Mouse (Mus musculus) neural tube, embryonic 10.5 days (tissue): ENCODE data around the gene Fgd4.
"Not testable (repeated sequence)": the region's sequence is repeated elsewhere in the genome, so short reads cannot be mapped to it uniquely, and the experiment has no call there.

Source experiments
- DNase-seq: peaks from one replicate; pipeline ENCODE4 v3.0.0-alpha.2; 2017; ENCODE audit warnings: low spot score; ENCODE audit errors: extremely low spot score

Fgd4 gene

DNA sequence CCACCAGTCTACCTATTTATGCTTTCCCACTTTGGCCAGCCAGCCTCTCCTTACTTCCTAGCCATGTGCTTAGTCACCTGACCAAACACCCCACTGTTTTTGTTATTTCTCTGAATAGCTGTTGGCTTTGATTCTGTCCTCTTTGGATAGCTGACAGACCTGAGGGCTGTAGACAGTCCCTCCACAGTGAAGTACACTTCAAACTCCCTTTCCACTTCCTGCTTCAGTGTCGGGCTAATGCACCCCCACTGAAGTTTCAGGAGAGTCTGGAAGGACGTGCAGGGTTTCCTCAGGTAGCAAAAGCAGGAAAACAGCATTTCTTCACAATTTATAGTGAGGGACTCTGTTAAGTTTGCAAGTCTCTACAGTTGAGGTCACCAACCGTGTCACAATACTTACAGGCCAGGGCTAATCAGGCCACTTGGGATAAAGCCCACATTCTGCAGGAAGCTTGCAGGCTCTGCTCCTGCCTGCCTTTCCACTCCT is 57.4 kb downstream of the Fgd4 start:
- no peak for DNase-seq

GRCm38 (mm10) chr16:16539396-16539795 is 61.0 kb downstream of the Fgd4 start:
- not testable (repeated sequence) for DNase-seq

GRCm38 (mm10) chr16:16535232-16535631 is 65.1 kb downstream of the Fgd4 start:
- no peak for DNase-seq

GRCm38 (mm10) chr16:16528014-16528413 is 72.3 kb downstream of the Fgd4 start:
- no peak for DNase-seq

GRCm38 (mm10) chr16:16527267-16527666 is 73.1 kb downstream of the Fgd4 start:
- no peak for DNase-seq

DNA sequence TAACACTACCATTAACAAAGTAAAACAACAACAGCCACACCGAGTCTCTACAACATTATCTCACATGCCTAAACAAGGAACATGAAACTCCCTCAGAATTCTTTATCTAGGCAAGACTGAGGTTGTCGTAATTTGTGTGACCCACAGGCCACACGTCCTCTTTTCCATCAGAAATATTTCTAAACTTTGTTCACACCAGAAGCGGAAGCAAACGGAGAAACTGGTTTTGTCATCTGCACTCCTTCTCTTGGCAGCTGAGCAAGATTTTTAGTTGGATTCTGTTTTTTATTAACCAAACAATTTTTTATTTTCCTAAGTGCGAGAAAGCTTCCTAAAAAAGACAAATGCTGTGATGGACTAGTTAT is 73.6 kb downstream of the Fgd4 start:
- no peak for DNase-seq

DNA sequence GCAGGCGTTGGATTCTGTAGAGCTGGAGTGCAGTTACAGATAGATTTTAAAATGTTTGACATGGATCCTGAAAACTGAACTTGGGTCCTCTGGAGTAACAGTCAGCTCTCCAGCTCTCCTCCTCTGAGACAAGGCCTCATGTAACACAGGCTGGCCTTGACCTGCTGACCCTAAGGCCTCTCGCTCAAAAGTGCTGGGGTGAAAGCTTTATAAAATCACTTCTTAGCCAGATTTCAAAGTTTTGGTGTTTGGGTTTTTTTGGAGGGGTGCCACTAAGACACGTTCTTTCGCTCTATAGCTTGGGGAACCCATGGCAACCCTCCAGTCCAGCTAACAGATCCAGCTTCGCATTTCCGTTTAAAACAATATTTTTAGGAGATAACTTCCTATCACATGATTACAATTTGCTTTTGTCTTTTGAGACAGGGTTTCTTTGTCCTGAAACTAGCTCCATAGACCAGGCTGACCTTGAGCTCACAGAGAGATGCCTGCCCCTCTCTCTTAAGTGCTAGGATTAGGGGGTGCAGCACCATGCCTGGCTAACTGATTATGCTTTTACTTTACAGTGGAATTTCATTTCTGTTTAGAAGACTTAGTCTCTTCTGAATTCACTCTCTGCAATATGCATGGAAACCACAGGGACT is 74.1 kb downstream of the Fgd4 start:
- no peak for DNase-seq

GRCm38 (mm10) chr16:16525266-16525904 is 75.0 kb downstream of the Fgd4 start:
- no peak for DNase-seq

- no peak for DNase-seq
These were observed 76.7 kb downstream of the Fgd4 start for GRCm38 (mm10) chr16:16523632-16524031.

GRCm38 (mm10) chr16:16522869-16523268 is 77.5 kb downstream of the Fgd4 start:
- not testable (repeated sequence) for DNase-seq

DNA sequence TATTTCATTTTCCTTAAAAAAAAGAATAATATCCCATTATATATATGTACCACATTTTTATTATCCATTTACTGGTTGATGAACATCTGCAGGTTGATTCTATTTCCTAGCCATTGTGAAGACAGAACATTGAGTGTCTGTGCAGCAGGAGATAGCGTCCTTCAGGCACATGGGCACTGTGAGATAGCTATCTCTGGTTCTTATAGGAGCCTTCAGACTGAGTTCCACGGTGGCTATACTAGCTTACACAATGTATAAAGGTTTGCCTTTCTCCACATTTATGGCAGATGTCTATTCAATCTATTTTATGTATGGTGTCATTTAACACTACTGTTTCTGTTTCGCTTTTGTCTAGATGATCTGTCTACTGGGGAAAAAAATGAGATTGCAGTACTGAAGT is 98.9 kb downstream of the Fgd4 start:
- no peak for DNase-seq

GRCm38 (mm10) chr16:16500926-16501325 is 99.4 kb downstream of the Fgd4 start:
- DNase-seq: no peak

GRCm38 (mm10) chr16:16498798-16499197 is 101.6 kb downstream of the Fgd4 start:
- DNase-seq: no peak

DNA sequence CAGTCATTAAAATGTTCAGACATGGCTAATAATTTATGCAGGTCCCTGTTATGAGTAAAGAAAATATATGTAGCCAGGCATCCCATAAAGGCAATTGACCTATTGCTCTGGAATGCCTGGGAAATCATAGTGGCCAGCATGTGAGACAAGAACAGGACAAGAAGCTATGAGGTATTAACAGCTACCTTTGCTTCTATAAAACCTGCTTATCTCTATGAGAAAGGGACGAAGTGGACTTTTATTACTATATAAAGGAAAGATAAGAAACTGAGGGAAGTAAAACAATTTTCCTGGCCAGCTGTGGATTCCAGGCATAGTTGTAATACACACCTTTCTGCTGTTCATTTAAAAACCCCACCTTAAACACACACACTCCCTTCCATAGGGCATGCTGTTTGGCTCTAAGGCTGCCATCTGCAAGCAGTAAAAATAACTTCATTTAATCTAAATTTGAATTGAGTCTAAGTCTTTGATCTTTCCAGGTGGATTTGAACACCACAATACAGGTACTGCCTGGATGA is 114.8 kb downstream of the Fgd4 start:
- no peak for DNase-seq

DNA sequence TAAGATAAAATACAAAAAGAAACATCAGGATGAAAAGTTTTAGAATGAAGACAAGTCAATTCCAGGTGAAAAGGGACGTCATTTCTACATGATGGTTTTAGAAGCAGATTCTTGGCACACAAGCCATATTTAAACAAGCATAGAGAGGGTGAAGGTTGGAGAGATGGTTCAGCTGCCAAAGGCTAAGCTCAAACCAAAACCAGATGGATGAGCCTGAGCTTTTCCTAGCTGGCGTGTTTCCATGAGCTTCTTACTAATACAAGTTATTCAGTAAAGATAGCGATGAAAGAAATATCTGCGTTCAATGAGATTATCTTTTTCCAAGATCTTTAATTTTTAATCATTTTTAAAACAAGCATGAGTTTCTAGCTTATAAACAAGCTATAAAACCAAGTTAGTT is 115.7 kb downstream of the Fgd4 start:
- no peak for DNase-seq

DNA sequence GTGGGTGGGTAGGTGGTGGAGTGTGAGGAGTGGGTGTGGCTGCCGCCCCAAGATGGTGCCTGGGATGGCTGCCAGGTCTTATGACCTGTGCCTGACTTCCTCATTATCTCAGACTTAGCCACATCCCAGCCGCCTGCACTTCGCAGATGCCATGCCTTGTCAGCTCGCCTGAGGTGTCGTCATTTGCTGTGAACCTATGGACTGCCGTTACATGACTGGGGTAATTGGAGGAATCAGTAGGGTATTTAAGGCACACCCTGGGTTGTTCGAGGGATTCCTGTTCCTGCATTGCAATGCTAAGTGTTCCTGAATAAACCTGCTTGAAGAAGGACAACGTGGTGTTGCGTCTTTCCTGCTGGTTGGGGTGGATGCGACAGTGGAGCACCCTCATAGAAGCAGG is 126.9 kb downstream of the Fgd4 start:
- not testable (repeated sequence) for DNase-seq

DNA sequence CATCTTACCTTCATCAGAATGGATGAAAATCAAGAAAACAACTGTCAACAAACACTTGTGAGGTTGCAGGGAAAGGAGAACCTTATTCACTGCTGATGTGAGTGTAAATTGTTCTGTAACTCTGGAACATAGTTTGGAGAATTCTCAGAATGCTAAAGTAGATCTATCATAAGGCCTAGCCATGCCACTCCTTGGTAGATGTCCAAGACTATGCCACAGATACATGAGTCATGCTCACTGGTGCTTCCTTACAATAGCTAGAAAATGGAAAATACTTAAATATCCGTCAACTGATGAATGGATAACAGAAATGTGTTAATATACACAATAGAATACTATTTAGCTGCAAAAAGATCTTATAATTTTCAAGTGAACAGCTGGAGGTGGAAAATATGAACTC is 150.3 kb downstream of the Fgd4 start:
- DNase-seq: no peak

- no peak for DNase-seq
These were observed 161.9 kb downstream of the Fgd4 start for GRCm38 (mm10) chr16:16438436-16438835.

- no peak for DNase-seq
These were observed 177.9 kb downstream of the Fgd4 start for GRCm38 (mm10) chr16:16422456-16422855.

DNA sequence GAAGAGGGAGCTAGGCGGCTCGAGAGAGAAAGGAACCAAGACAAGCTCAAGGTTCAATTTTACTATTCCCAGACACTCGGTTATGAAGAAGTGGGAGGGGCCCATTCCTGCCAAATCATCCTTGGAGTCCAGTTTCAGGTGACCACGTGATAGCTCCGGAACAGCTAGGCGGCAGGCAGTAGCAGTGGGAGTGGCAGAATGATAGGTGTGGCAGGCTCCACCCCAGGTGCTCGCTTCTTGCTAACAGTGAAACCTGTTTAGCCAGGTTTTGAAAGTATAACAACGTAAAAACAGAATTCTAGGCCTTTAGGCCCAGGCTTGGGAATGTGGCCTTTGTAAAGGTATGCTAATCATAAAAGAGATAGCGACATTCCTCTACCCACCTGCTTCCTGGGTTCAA is 233.1 kb downstream of the Fgd4 start:
- not testable (repeated sequence) for DNase-seq
